Mouse (Mus musculus) hindbrain, embryonic 12.5 days (tissue): ENCODE data around the gene Gm7534. TPM values are rescaled to one million over a fixed set of nuclear protein-coding genes. Genes with fewer than 3 reads are reported as not detected.
A peak's percentile ranks its signal among the peaks of the same experiment; 100 is the strongest.

Source experiments
- ATAC-seq: fragments of 200-750 bp; cut with Nextera tagmentation; 2 replicates; pipeline ENCODE4 v1.8.0; 2017; ENCODE audit warnings: moderate TSS enrichment; ENCODE audit not compliant: low FRiP score
- H3K27ac ChIP-seq: fragments of 300-500 bp; sonication (generic); 2 replicates; pipeline ENCODE4 v1.5.1; 2016; ENCODE audit warnings: mild to moderate bottlenecking
- H3K27me3 ChIP-seq: fragments of 300-500 bp; sonication (generic); 2 replicates; pipeline ENCODE4 v1.6.1; 2016; ENCODE audit warnings: mild to moderate bottlenecking
- H3K36me3 ChIP-seq: fragments of 300-500 bp; sonication (generic); 2 replicates; pipeline ENCODE4 v1.6.1; 2016; ENCODE audit warnings: mild to moderate bottlenecking
- H3K4me1 ChIP-seq: fragments of 300-500 bp; sonication (generic); 2 replicates; pipeline ENCODE4 v1.6.1; 2016
- H3K4me2 ChIP-seq: fragments of 300-500 bp; sonication (generic); replicated peaks from 2 replicates; pipeline ENCODE4 v1.6.1; 2016; ENCODE audit warnings: mild to moderate bottlenecking
- H3K4me3 ChIP-seq: fragments of 300-500 bp; sonication (generic); 2 replicates; pipeline ENCODE4 v1.5.1; 2016; ENCODE audit warnings: mild to moderate bottlenecking
- H3K9ac ChIP-seq: fragments of 300-500 bp; sonication (generic); 2 replicates; pipeline ENCODE4 v1.6.1; 2016; ENCODE audit warnings: mild to moderate bottlenecking, moderate library complexity
- H3K9me3 ChIP-seq: fragments of 300-500 bp; sonication (generic); replicated peaks from 2 replicates; pipeline ENCODE4 v1.6.1; 2016; ENCODE audit warnings: mild to moderate bottlenecking
- WGBS: fragments of 180-500 bp; shearing (Covaris S2); methylation state at CpG from one replicate; pipeline ENCODE4 v1.1.7; 2016; 5-methylcytosine and 5-hydroxymethylcytosine counted together
- polyA plus RNA-seq: library from polyadenylated mRNA; unstranded; fragments of >200 nt; fragmentation: Nextera tagmentation; extraction: Ambion mirVana; gene quantifications from 2 replicates; pipeline ENCODE4 v1.2.1, GENCODE M21; 2016

Gene Gm7534
- not detected in 2 replicates for polyA plus RNA-seq

DNA sequence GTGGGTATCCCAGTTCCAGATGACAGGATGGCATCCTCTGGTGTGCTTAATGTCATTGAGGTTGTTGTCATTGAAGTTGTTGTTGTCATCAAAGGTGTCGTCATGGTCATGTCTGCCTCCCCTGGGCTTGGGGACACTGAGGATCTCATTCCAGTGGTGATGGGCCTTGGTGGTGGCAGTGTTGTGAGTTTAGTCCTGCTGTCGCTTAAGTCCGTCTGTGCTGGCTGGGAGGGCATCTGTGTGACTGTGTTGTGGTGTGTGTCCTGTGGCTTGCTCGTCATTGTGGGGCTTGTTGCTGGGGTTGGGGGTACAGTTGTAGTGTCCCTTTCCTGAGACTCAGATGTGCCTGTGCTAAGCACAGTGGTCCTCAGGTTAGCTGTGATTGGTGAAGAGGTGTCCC is at the start of gene Gm7534:
Gene Gm7534, minus strand, starts transcription at position 101 of the 400 bp plus-strand sequence.
- no peak within 1 kb of the TSS for H3K4me2 ChIP-seq
- no peaks in the 10 kb centered on the region for H3K4me1 ChIP-seq
- H3K27ac ChIP-seq: no peak within 1 kb of the TSS
- ATAC-seq: no peak
- no peak within 1 kb of the TSS for H3K9ac ChIP-seq
- H3K9me3 ChIP-seq: no peaks in the 10 kb centered on the region
- 88% methylated on average over 4 of the region's 4 CpGs for WGBS
- no peak within 1 kb of the TSS for H3K4me3 ChIP-seq
- no peaks in the 10 kb centered on the region for H3K27me3 ChIP-seq
- no peaks in the 10 kb centered on the region for H3K36me3 ChIP-seq

DNA sequence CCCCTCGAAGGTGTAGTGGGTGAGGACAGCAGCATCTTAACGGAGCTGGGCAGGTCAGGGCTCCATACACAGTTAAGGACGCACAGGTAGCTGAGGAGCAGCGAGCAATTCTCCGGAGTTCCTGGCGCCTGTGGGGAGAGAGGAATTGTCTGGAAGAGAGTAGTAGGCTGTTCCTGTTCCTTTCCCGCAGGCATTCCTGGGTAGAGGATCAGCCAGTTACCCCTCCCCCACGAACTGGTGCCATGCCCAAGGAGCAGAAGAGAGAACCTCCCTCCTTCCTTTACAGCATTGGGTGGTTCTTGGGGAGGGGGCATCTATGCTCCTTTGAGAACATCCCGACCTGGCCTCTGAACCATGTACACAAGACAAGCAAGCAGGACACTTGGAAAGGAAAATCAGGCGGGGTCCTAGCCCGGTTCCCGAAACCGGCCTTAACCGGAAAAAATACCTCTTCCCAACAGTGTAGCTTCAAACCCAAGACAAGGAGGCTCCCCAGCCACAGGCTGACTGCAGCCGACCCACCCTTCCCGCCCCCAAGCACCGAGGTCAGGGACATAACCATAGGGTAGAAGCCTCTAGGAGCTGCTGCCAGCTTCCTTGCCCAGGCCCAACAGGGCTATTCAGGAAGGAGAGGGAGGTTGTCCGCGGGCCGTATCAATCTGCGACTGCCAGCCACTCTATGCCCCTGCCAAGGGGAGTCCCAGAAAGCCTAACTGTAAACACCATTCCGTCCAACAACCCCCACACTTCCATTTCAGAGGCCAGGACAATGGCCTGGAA is 49.5 kb upstream of the Gm7534 start:
- H3K4me3 ChIP-seq: peak overlapping the region; percentile 56
- no peaks in the 10 kb centered on the region for H3K9me3 ChIP-seq
- H3K27me3 ChIP-seq: peaks cover 89% of the 10 kb centered on the region
- peak overlapping the region; percentile 68 for H3K9ac ChIP-seq
- ATAC-seq: no peak
- peak overlapping the region; percentile 89 for H3K4me2 ChIP-seq
- H3K4me1 ChIP-seq: peaks cover 74% of the 10 kb centered on the region
- 0 out of 2 replicates have a peak overlapping the region, but pooled peaks have one; percentile 62 for H3K27ac ChIP-seq
- H3K36me3 ChIP-seq: no peaks in the 10 kb centered on the region
- WGBS: 2% methylated on average over 22 of the region's 22 CpGs

DNA sequence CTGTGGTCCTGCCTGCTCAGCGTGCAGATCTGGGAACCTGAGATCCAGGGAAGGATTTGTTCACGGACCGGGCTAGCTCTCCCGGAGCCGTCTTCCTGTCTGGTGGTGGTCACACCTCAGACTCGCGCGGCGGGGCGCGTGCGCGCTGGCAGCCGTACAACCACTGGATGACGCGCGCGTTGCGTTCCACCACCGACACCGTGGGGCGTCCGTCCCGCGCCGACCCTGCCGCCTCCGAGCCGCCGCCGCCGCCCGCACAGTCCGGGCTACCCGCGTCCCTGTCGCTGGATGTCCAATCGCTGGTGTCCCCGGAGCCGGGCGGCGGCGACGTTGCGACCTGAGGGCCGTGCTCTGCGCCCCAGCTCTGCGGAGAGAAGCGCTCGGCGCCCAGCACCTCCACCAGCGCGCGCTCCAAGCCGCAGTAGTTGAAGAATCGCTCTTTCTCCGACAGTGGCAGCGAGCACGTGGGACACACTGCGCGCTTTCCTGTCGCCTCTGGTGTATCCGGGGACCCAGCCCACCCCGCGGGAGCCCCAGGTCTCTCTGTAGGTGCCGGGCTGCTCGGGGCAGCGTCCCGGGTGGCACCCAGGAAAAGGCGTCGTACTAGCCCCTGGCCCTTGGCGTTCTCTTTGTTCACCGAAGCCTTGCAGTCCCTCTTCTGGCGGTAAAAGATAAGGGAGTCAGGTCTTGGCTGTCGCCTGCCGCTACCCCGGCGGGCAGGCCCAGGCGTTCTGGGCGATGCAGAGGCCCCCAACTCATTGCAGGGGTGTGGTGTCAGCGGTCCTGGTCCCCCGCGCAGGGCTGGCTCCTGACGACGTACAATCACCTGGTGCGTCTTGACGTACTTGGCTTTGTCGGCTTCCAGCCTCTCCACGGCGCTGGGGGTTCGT is 48.7 kb upstream of the Gm7534 start:
- under 1% methylated on average over 91 of the region's 91 CpGs for WGBS
- Histone ChIP-seq H3K9me3 (no peaks in the 10 kb centered on the region), H3K9ac (peak overlapping the region; percentile 68), H3K36me3 (no peaks in the 10 kb centered on the region), H3K4me2 (peak overlapping the region; percentile 89), H3K4me3 (peak overlapping the region; percentile 56), H3K4me1 (peaks cover 66% of the 10 kb centered on the region), H3K27ac (peak overlapping the region; percentile 62), H3K27me3 (peaks cover 98% of the 10 kb centered on the region)
- peak; percentile 33 for ATAC-seq

DNA sequence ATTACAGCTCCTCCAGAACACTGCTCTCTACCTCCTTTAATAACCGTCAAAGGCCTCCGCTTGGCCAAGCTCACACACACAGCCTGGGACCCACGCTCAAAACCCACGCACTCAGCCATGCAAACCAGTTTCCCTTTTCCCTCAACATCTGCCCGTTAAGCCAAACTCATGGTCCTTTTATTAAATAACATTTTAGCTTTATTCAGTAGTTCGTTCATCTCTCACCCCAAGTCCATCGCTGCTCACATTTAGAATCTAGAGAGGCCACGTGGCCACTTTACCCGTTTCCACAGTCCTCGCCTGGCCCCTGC is 48.1 kb upstream of the Gm7534 start:
- H3K36me3 ChIP-seq: no peaks in the 10 kb centered on the region
- 9% methylated on average over 10 of the region's 10 CpGs for WGBS
- H3K4me2 ChIP-seq: peak overlapping the region; percentile 89
- H3K4me3 ChIP-seq: peak overlapping the region; percentile 56
- H3K27ac ChIP-seq: no peak overlapping the region; the same call in 1 of the 2 replicates
- H3K27me3 ChIP-seq: peaks cover 98% of the 10 kb centered on the region
- no peaks in the 10 kb centered on the region for H3K9me3 ChIP-seq
- H3K9ac ChIP-seq: peak overlapping the region; percentile 68
- peaks cover 65% of the 10 kb centered on the region for H3K4me1 ChIP-seq
- no peak for ATAC-seq

DNA sequence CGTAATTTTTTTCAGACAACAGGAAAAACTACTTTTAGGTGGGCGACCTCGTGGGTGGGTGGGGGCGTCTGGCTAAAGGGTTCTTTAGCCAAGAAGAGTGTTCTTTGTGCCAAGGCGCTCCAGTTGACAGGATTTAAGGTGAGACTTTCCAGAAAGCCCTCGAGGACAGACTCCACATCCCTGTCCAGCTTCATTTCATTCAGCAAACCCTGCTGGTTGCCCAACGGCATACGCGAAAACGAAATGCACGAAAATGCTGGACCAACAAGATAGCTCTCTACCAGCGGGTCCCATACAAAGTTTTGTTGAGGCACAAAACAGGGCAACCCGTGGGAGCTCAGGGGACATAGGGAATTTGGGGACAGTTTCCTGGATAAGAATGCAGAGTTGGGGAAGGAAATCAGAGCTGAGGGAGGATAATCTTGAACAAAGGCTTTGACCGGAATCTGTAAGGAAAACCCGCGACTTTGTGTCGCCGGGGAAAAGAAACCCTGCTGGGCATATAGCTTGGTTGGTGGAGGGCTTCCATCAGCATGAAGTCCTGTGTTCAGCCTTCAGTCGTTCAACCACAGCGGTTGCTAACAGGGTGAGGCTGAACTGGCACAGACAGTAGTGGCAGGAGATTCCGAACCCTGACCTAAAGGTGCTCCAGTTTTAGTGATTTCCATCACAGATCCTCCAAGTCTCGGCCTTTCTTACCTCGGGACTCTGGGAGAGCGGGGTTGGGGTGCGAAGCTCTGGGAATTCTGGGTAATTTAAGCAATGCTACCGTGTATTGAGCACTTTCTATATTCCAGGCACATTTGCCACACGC is 47.5 kb upstream of the Gm7534 start:
- Histone ChIP-seq H3K27ac (no peak overlapping the region), H3K9me3 (no peaks in the 10 kb centered on the region), H3K36me3 (no peaks in the 10 kb centered on the region), H3K4me1 (peaks cover 64% of the 10 kb centered on the region), H3K4me2 (peak overlapping the region; percentile 89), H3K4me3 (peak overlapping the region; percentile 56), H3K9ac (no peak overlapping the region), H3K27me3 (peaks cover 93% of the 10 kb centered on the region)
- no peak for ATAC-seq
- 5% methylated on average over 27 of the region's 27 CpGs for WGBS

DNA sequence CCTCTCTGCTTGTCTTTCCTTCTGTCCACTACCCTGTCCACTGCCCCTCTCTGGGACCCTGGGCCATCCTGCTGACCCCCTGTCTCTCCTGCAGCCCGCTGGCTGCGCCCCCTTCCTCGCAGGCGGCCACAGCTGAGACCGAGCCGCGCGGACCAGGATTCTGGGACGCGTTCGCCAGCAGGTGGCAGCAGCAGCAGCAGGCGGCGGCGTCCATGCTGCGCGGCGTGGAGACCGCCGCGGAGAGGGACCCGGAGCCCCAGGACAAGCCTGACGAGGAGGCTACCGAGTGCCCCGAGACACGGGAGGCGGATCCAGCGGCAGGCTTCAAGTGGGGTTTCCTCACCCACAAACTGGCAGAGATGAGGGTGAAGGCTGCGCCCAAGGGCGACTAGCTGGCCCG is 46.8 kb upstream of the Gm7534 start:
- H3K27ac ChIP-seq: no peak overlapping the region
- peak overlapping the region; percentile 89 for H3K4me2 ChIP-seq
- peaks cover 64% of the 10 kb centered on the region for H3K4me1 ChIP-seq
- peaks cover 86% of the 10 kb centered on the region for H3K27me3 ChIP-seq
- peak; percentile 37; the same call in 1 of the 2 replicates for ATAC-seq
- peak overlapping the region; percentile 32 for H3K4me3 ChIP-seq
- H3K9me3 ChIP-seq: no peaks in the 10 kb centered on the region
- WGBS: 1% methylated on average over 30 of the region's 30 CpGs
- no peaks in the 10 kb centered on the region for H3K36me3 ChIP-seq
- no peak overlapping the region for H3K9ac ChIP-seq

DNA sequence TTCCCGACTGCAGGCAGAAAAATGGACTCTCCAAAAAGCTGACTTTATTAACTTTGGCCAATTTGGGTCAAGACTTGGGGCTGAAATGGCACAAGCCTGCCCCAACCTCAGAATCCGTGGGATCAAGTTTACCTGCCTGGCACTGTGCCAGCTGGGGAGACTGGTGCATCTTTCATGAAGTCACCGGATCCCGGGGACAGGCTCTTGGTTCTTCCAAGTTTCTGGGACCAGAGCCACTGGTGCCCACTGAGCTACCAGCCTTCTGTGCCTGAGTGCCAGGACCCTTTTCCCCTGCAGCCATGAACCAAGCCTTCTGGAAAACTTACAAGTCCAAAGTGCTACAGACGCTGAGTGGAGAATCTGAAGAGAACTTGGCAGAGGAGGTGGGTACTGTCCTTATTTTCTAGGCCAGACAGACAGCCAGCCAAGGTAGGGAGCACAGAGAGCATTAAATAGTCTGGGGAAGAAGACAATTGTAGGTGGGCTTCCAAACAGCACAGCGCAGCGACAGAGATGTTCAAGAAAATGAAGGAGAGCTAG is 44.0 kb upstream of the Gm7534 start, which contains the start of gene Gm30191:
Gene Gm30191, plus strand, starts transcription at position 217 of the 540 bp plus-strand sequence.
- H3K4me1 ChIP-seq: peaks cover 41% of the 10 kb centered on the region
- ATAC-seq: no peak
- H3K9me3 ChIP-seq: no peaks in the 10 kb centered on the region
- no peak within 1 kb of the TSS for H3K27ac ChIP-seq
- peak within 1 kb of the TSS; percentile 83; the same call in 1 of the 2 replicates for H3K9ac ChIP-seq
- H3K27me3 ChIP-seq: peaks cover 58% of the 10 kb centered on the region
- peak within 1 kb of the TSS; percentile 87 for H3K4me3 ChIP-seq
- H3K36me3 ChIP-seq: no peaks in the 10 kb centered on the region
- peak within 1 kb of the TSS; percentile 96 for H3K4me2 ChIP-seq
- WGBS: 70% methylated on average over 7 of the region's 7 CpGs

DNA sequence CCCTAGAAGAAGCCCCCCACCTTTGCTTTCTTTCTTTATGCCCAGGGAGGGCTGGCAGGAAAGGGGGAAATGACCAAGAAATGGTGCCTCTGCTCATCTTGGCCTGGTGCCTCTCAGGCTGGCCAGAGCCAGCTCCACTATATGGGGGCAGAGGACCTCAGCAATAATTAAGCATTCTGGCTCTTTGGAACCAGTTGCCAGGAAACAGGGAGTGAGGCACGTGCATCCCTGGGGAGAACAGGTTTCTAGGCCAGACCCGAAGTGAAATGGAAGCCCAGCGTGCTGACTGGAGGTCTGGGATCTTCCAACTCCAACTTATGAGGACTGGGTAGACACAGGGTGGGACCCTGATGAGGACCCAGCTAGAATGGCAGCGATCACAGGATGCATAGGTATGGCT is 43.5 kb upstream of the Gm7534 start:
- Histone ChIP-seq H3K4me1 (peaks cover 36% of the 10 kb centered on the region), H3K4me2 (0 out of 2 replicates have a peak overlapping the region, but pooled peaks have one; percentile 96), H3K4me3 (no peak overlapping the region), H3K27ac (no peak overlapping the region), H3K9ac (no peak overlapping the region), H3K27me3 (peaks cover 52% of the 10 kb centered on the region), H3K36me3 (no peaks in the 10 kb centered on the region), H3K9me3 (no peaks in the 10 kb centered on the region)
- ATAC-seq: no peak
- 28% methylated on average over 4 of the region's 4 CpGs for WGBS

DNA sequence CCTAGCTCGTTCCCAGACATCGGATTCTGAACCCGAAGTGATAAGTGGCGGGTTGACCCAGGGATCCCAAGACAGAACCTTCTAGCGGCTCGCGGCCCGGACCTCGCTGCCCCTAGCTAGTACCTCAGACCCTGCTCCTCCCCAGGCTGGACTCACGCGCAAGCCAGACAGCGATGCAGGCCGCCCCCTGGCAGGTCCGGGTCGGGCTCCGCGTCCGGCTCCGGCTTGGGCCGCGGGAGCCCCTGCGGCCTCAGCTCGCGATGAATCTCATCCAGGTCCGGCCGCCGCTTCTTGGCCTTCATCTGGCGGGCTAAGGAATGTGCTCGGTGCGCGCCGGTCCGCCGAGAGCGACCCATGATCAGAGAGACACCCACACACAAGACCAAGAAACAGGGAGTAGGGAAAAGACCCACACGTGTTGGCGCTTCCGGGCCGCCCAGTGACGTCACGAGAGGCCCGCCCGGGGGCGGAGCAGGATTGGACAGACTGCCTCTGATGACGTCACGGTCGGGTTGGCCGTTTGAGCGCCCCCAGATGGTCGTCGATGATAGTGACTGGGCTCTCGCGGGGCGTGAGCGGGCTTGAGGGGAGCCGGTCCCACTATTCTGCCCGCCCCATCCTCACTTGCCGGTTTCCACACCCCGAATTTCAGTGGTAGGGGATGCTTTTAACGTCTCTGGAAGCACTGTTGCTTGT is 42.5 kb upstream of the Gm7534 start, which contains the start of gene Zfp593:
Gene Zfp593, minus strand, starts transcription at position 445 of the 696 bp plus-strand sequence.
- Histone ChIP-seq H3K27me3 (peaks cover 43% of the 10 kb centered on the region), H3K9ac (peak within 1 kb of the TSS; percentile 83), H3K9me3 (no peaks in the 10 kb centered on the region), H3K27ac (no peak within 1 kb of the TSS), H3K4me1 (peaks cover 26% of the 10 kb centered on the region), H3K4me2 (peak within 1 kb of the TSS; percentile 96), H3K4me3 (peak within 1 kb of the TSS; percentile 87), H3K36me3 (no peaks in the 10 kb centered on the region)
- WGBS: under 1% methylated on average over 60 of the region's 60 CpGs
- ATAC-seq: peak; percentile 81

DNA sequence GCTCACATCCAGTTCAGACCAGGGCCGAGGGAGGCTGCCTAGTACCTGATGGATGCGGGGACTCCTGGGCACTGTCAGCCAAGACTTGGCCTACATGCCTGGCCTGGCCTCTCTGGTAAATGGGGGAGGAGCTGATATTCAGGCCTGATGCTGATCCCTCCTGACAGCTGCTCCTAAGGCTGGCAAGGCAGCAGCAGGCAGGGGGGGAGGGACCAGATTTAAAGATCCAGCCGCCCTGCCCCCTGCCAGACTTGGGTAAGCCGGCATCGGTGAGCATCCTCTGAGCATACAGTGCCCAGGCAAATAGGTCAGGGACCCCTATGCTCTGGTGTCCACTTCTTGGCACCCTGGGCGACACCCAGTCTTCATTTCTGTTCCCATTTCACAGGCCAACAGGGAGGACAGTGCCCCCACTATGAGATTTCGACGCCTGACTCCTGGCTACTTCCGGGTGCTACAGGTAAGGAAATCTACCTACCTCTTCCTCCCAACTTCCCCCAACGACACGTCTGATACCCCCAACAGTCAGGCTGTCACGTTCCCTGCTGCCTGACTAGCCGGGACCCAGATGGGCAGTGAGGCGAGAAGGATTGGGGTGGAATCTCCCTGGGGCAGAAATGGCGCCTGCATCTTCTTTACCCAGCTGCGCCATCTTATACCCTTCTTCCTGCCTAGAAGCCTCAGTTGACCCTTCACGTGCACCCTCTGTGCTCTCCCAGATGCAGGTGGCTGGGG is 40.9 kb upstream of the Gm7534 start, which contains the start of gene E130218I03Rik:
Gene E130218I03Rik, plus strand, starts transcription at position 147 of the 735 bp plus-strand sequence.
- ATAC-seq: no peak

More for the DNA sequence above, 40.9 kb upstream of the Gm7534 start, which contains the start of gene E130218I03Rik:
- Histone ChIP-seq H3K9me3 (no peaks in the 10 kb centered on the region), H3K27ac (no peak within 1 kb of the TSS), H3K4me3 (peak within 1 kb of the TSS; percentile 87), H3K4me1 (peaks cover 17% of the 10 kb centered on the region), H3K36me3 (no peaks in the 10 kb centered on the region), H3K9ac (peak within 1 kb of the TSS; percentile 83; the same call in 1 of the 2 replicates), H3K4me2 (peak within 1 kb of the TSS; percentile 96), H3K27me3 (peaks cover 31% of the 10 kb centered on the region)
- WGBS: 91% methylated on average over 17 of the region's 17 CpGs
